ENCODE assay signal across 12 mouse cellular contexts in the genomic region with DNA sequence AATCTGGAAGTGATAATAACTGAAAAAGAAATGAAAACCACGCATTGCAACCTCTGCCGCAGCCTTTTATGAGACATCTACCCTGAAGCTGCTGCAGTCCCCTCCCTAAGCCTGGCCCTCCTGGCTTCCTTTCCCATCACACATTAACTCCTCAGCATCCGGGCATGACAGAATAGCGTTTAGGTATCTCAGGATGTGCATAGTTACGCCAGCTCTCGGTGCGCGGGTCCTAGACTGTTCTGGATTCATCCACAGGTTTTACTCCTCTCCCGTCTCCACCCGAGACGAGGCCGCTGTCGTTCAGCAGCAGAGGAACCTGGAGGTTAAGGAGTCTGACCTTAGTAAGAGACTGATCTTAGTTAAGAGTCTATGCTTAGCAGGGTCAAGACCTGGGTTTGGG. TPM values are rescaled to one million over a fixed set of nuclear protein-coding genes. Genes with fewer than 3 reads are reported as not detected.
DNase-seq lines count a peak whose midpoint lies in the region; ATAC-seq and TF ChIP-seq lines count a peak whose summit lies in the region.
"Had no signal": no experiment of that assay in that cellular context is flagged by ENCODE, and none has a peak within 500 bp of the region (broad histone marks: within the 10 kb centered on the region; RNA-seq: fewer than 3 reads in every experiment).

No protein-coding gene starts in this region.

- 71% methylated on average over 13 of the region's 13 CpGs for WGBS in heart, embryonic 10.5 days
- 53% methylated on average over 13 of the region's 13 CpGs for WGBS in heart, embryonic 16.5 days

- H3K4me2 ChIP-seq in heart, embryonic 16.5 days (ENCODE audit: low read depth, low read length), result peak overlapping the region; percentile 64

- H3K27ac ChIP-seq in heart, embryonic 10.5 days, result no peak overlapping the region
- H3K27ac ChIP-seq in ES-E14 (ENCODE audit: insufficient read depth, low read depth, low read length, poor library complexity, severe bottlenecking), result no peak overlapping the region
- H3K27ac ChIP-seq in heart, embryonic 16.5 days (ENCODE audit: low read length), result peak overlapping the region; percentile 41

- H3K27me3 ChIP-seq in heart, embryonic 10.5 days (ENCODE audit: insufficient read depth, poor library complexity, severe bottlenecking), result no peaks in the 10 kb centered on the region
- H3K27me3 ChIP-seq in heart, embryonic 16.5 days (ENCODE audit: control insufficient read depth, insufficient read depth, low read length), result no peaks in the 10 kb centered on the region

- in situ Hi-C loops in ES-E14 (cut with MboI; ENCODE audit: low sequenced_read_pairs in 2 of 2, unreplicated experiment in 2 of 2), result no loop called here

- DNase-seq in heart, embryonic 10.5 days (ENCODE audit: low spot score), result peak; percentile 69
- no peak for DNase-seq in heart, adult 8-10 months (ENCODE audit: low spot score)
- DNase-seq in ES-E14 (ENCODE audit: low read depth, low spot score), result no peak
- DNase-seq in kidney, postnatal 14 days, result peak; percentile 45
- no peak for DNase-seq in retina, postnatal 1 day
- DNase-seq in ovary, postnatal 36 days (ENCODE audit: low spot score), result no peak
- DNase-seq in testis, postnatal 10 days (ENCODE audit: low spot score), result no peak
- DNase-seq: adrenal gland, postnatal 36 days; cerebellum, adult 9-11 months; gastrocnemius, postnatal 14 days; thymus, postnatal 4 days had no signal

- peaks cover 32% of the 10 kb centered on the region for H3K4me1 ChIP-seq in heart, embryonic 10.5 days
- peaks cover 4 to 5% of the 10 kb centered on the region in 2 experiments; a peak in 3 of 4 replicates for H3K4me1 ChIP-seq in ES-E14 (ENCODE audit: control insufficient read depth in 2 of 2, insufficient read depth in 2 of 2, low read length in 2 of 2, poor library complexity in 1 of 2)
- peaks cover 33% of the 10 kb centered on the region for H3K4me1 ChIP-seq in heart, embryonic 16.5 days (ENCODE audit: control insufficient read depth, insufficient read depth, low read length)

- ATAC-seq in heart, embryonic 16.5 days (replicated peaks; ENCODE audit: extremely low read depth, insufficient read depth, low FRiP score), result no peak

- H3K4me3 ChIP-seq in heart, embryonic 10.5 days, result peak overlapping the region; percentile 43
- H3K4me3 ChIP-seq in ES-E14 (ENCODE audit: insufficient read depth in 1 of 2, low read depth in 1 of 2, low read length in 2 of 2, poor library complexity in 1 of 2, severe bottlenecking in 1 of 2), result peak overlapping the region in 1 of 2 experiments; percentile 7; a peak in 1 of 4 replicates
- peak overlapping the region; percentile 55 for H3K4me3 ChIP-seq in heart, embryonic 16.5 days (ENCODE audit: low read length)

- no peaks in the 10 kb centered on the region for H3K9me3 ChIP-seq in heart, embryonic 10.5 days
- H3K9me3 ChIP-seq in ES-E14 (ENCODE audit: control insufficient read depth, insufficient read depth, low read depth, low read length), result no peaks in the 10 kb centered on the region
- H3K9me3 ChIP-seq in heart, embryonic 16.5 days (replicated peaks; ENCODE audit: control insufficient read depth, low read length), result no peaks in the 10 kb centered on the region

- peaks cover 17% of the 10 kb centered on the region for H3K36me3 ChIP-seq in heart, embryonic 10.5 days
- H3K36me3 ChIP-seq in ES-E14 (ENCODE audit: control insufficient read depth, insufficient read depth, low read length, poor library complexity, severe bottlenecking), result no peaks in the 10 kb centered on the region
- no peaks in the 10 kb centered on the region for H3K36me3 ChIP-seq in heart, embryonic 16.5 days (ENCODE audit: control insufficient read depth, insufficient read depth)

- H3K9ac ChIP-seq in ES-E14 (ENCODE audit: insufficient read depth, low read depth, low read length, poor library complexity, severe bottlenecking), result peak overlapping the region; percentile 7; the same call in 1 of the 2 replicates
- H3K9ac ChIP-seq in heart, embryonic 16.5 days (ENCODE audit: low read length), result peak overlapping the region; percentile 63

TF ChIP-seq in ES-E14, 5 proteins besides CTCF, POLR2A, EP300 and RAD21:
- TF ChIP-seq HCFC1 (IDR thresholded peaks at IDR 0.05; ENCODE audit: borderline replicate concordance, insufficient read depth, low read length), result no peak
- TF ChIP-seq MAFK (IDR thresholded peaks at IDR 0.05; ENCODE audit: insufficient read depth, low read depth, low read length), result no peak
- TF ChIP-seq ZC3H11A (IDR thresholded peaks at IDR 0.05; ENCODE audit: borderline replicate concordance, low read depth, low read length), result no peak
- no peak for TF ChIP-seq ZNF384 (IDR thresholded peaks at IDR 0.05; ENCODE audit: low read depth, low read length)
- no peak for TF ChIP-seq CHD2 (IDR thresholded peaks at IDR 0.05; ENCODE audit: low read depth, low read length)

RNA-seq across cellular contexts. Expression of a gene that starts 3.5 kb away (rescaled TPM):
- polyA plus RNA-seq in heart, embryonic 10.5 days (2016; fragmentation: Nextera tagmentation; extraction: Ambion mirVana), result 3.1 and 3.4 TPM in 2 replicates
- total RNA-seq in heart, adult 8-10 months (2022), result 10 to 100 TPM; 16.7 to 21.8 (median 19.0) TPM
- 17.3 and 19.9 TPM in 2 replicates for total RNA-seq in ES-E14 (2012; rRNA removed)
- polyA plus RNA-seq in heart, embryonic 16.5 days (2015; fragmentation: Nextera tagmentation; extraction: Ambion mirVana), result 10.2 and 10.3 TPM in 2 replicates

RNA-seq across cellular contexts. Expression of a gene that starts 53.3 kb away (rescaled TPM):
- polyA plus RNA-seq in heart, embryonic 10.5 days (2016; fragmentation: Nextera tagmentation; extraction: Ambion mirVana), result 43.3 and 55.7 TPM in 2 replicates
- total RNA-seq in heart, adult 8-10 months (2022), result 10 to 100 TPM; 13.2 to 21.6 (median 18.0) TPM
- total RNA-seq in ES-E14 (2012; rRNA removed), result 21.6 and 38.7 TPM in 2 replicates
- polyA plus RNA-seq in heart, embryonic 16.5 days (2015; fragmentation: Nextera tagmentation; extraction: Ambion mirVana), result 39.6 and 45.5 TPM in 2 replicates

Comparison
In these comparisons a context has a peak if more than half of its experiments do, and no peak if none do; other contexts are left out.
1. DNase-seq: peak in heart, embryonic 10.5 days (single experiment) and kidney, postnatal 14 days (single experiment); none in heart, adult 8-10 months (single experiment), ES-E14 (single experiment), retina, postnatal 1 day (single experiment), ovary, postnatal 36 days (single experiment) and testis, postnatal 10 days (single experiment).